Mouse (Mus musculus) cerebellum, adult 2 months (tissue): ENCODE data around the gene Cfd.

Source experiments
- CTCF ChIP-seq: fragments of 200-500 bp; IDR thresholded peaks from 2 replicates; pipeline ENCODE4 v1.5.1; 2011; ENCODE audit warnings: low read depth, mild to moderate bottlenecking, control low read depth, low read length, moderate library complexity, borderline replicate concordance; ENCODE audit not compliant: insufficient read depth
- POLR2A ChIP-seq: fragments of 200-500 bp; IDR thresholded peaks from 2 replicates; pipeline ENCODE4 v1.6.1; 2011; ENCODE audit warnings: low read length, control low read depth, borderline replicate concordance; ENCODE audit not compliant: insufficient read depth

DNA sequence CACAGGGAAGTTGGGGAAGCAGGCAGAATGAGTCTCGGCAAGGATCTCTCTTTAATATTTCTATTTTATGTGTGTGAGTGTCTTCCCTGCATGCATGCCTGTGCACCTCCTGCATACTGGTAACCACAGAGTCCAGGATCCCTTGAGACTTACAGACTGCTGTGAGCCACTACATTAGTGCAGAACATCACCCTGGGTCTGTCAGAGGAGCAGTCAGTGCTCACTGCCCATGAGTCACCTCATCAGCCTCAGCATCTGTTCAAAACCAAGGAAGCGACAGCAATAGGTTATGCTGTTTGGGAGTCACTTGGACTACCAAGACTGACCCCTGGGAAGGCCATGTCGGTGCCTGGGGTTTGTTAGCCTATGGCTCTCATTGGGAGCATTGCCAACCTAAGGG is 48.3 kb upstream of the Cfd start:
- no peak for TF ChIP-seq POLR2A
- no peak for TF ChIP-seq CTCF
